ENCODE assay signal across 8 mouse cellular contexts in genomic region chr17:29437535-29438324, GRCm38 (mm10). TPM values are rescaled to one million over a fixed set of nuclear protein-coding genes. Genes with fewer than 3 reads are reported as not detected.
DNase-seq lines count a peak whose midpoint lies in the region; ATAC-seq and TF ChIP-seq lines count a peak whose summit lies in the region.

No protein-coding gene starts in this region.

- peak overlapping the region; percentile 58 for H3K4me3 ChIP-seq in layer of hippocampus, adult 2 months
- H3K4me3 ChIP-seq in hindbrain, postnatal 0 days (ENCODE audit: low read length): peak overlapping the region; percentile 36
- H3K4me3 ChIP-seq in neural tube, embryonic 12.5 days: peak overlapping the region; percentile 34

- peak overlapping the region; percentile 51 for H3K9ac ChIP-seq in hindbrain, postnatal 0 days (replicated peaks; ENCODE audit: low read length)
- H3K9ac ChIP-seq in neural tube, embryonic 12.5 days: peak overlapping the region; percentile 59

- 34% methylated on average over 16 of the region's 16 CpGs for WGBS in hindbrain, postnatal 0 days
- WGBS in neural tube, embryonic 12.5 days: 29% methylated on average over 16 of the region's 16 CpGs

- H3K27ac ChIP-seq in layer of hippocampus, adult 2 months: peak overlapping the region; percentile 91
- H3K27ac ChIP-seq in hindbrain, postnatal 0 days: peak overlapping the region; percentile 83
- H3K27ac ChIP-seq in neural tube, embryonic 12.5 days: peak overlapping the region; percentile 82

- no peak for DNase-seq in layer of hippocampus, adult 2 months (ENCODE audit: low spot score in 2 of 2)
- no peak for DNase-seq in layer of hippocampus, postnatal 14 days (ENCODE audit: low spot score in 2 of 2)
- peak; percentile 18 for DNase-seq in brain, adult 2 months (ENCODE audit: low read depth, low spot score)
- no peak for DNase-seq in hindbrain, postnatal 0 days (ENCODE audit: low spot score)
- DNase-seq in adrenal gland, postnatal 36 days: no peak
- no peak for DNase-seq in gastrocnemius, postnatal 4 days (ENCODE audit: low spot score in 2 of 2)
- no peak for DNase-seq in layer of hippocampus, adult 9-10 months (ENCODE audit: low spot score)

- peaks cover 5% of the 10 kb centered on the region; the same call in 1 of the 2 replicates for H3K4me1 ChIP-seq in hindbrain, postnatal 0 days (ENCODE audit: insufficient read depth, low read length)
- peaks cover 25% of the 10 kb centered on the region for H3K4me1 ChIP-seq in neural tube, embryonic 12.5 days

- no peak for TF ChIP-seq CTCF in layer of hippocampus, adult 2 months (conservative IDR thresholded peaks at IDR 0.05)
- no peak for TF ChIP-seq CTCF in hindbrain, postnatal 0 days (IDR thresholded peaks at IDR 0.05; ENCODE audit: low read depth)

- H3K9me3 ChIP-seq in hindbrain, postnatal 0 days (ENCODE audit: low read length): no peaks in the 10 kb centered on the region
- H3K9me3 ChIP-seq in neural tube, embryonic 12.5 days: no peaks in the 10 kb centered on the region

- H3K36me3 ChIP-seq in hindbrain, postnatal 0 days (ENCODE audit: insufficient read depth, low read length): no peaks in the 10 kb centered on the region
- no peaks in the 10 kb centered on the region for H3K36me3 ChIP-seq in neural tube, embryonic 12.5 days

- H3K27me3 ChIP-seq in hindbrain, postnatal 0 days (ENCODE audit: insufficient read depth, low read length): no peaks in the 10 kb centered on the region
- H3K27me3 ChIP-seq in neural tube, embryonic 12.5 days (replicated peaks): no peaks in the 10 kb centered on the region

- peak overlapping the region; percentile 65 for H3K4me2 ChIP-seq in hindbrain, postnatal 0 days (ENCODE audit: low read depth, low read length)
- H3K4me2 ChIP-seq in neural tube, embryonic 12.5 days (replicated peaks): peak overlapping the region; percentile 66

- no peak for ATAC-seq in hindbrain, postnatal 0 days
- no peak for ATAC-seq in neural tube, embryonic 12.5 days (ENCODE audit: low FRiP score, low read depth)

RNA-seq across cellular contexts. Expression of gene Pim1, which starts 52.8 kb away (rescaled TPM):
- total RNA-seq in layer of hippocampus, adult 2 months (2021): 1 to 10 TPM; 4.2 to 5.6 TPM
- 1 to 10 TPM; 3.1 to 6.0 TPM for total RNA-seq in layer of hippocampus, postnatal 14 days (2021)
- 15.4 and 18.9 TPM in 2 replicates for total RNA-seq in hindbrain, postnatal 0 days (2014; rRNA removed)
- polyA plus RNA-seq in hindbrain, postnatal 0 days (2015; fragmentation: Nextera tagmentation; extraction: Ambion mirVana): 14.6 and 16.8 TPM in 2 replicates
- polyA plus RNA-seq in neural tube, embryonic 12.5 days (2016; fragmentation: Nextera tagmentation; extraction: Ambion mirVana): 20.3 and 21.2 TPM in 2 replicates
- 100 to 1,000 TPM; 162 to 206 TPM for total RNA-seq in adrenal gland, postnatal 36 days (2021)
- total RNA-seq in gastrocnemius, postnatal 4 days (2021): 10 to 100 TPM; 21.4 to 21.8 TPM
